Mouse (Mus musculus) ES-E14 (cell line): ENCODE measurements around the gene Slc35d1. TPM values are rescaled to one million over a fixed set of nuclear protein-coding genes. Genes with fewer than 3 reads are reported as not detected.

ENCODE experiments used
- DNase-seq: peaks from one replicate; pipeline ENCODE4 v3.0.0-alpha.2; 2013; ENCODE audit warnings: low read depth, low spot score
- H3K27ac ChIP-seq: 2 replicates; pipeline ENCODE4 v1.5.1; 2012; ENCODE audit warnings: low read depth, mild to moderate bottlenecking, low read length, moderate library complexity, mixed read lengths; ENCODE audit not compliant: poor library complexity, insufficient read depth, severe bottlenecking
- H3K36me3 ChIP-seq: 2 replicates; pipeline ENCODE4 v1.6.1; 2012; ENCODE audit warnings: mild to moderate bottlenecking, low read length, moderate library complexity, mixed read lengths; ENCODE audit not compliant: control insufficient read depth, poor library complexity, insufficient read depth, severe bottlenecking
- H3K4me1 ChIP-seq, 2 experiments: fragments of 150-350 bp in 1 of 2; sonication (generic) in 1 of 2; 2 replicates each; pipeline ENCODE4 v1.6.1; 2012; ENCODE audit warnings: low read length in 2 of 2, mild to moderate bottlenecking in 1 of 2, mixed read lengths in 1 of 2; ENCODE audit not compliant: control insufficient read depth in 2 of 2, insufficient read depth in 2 of 2, poor library complexity in 1 of 2
- H3K4me3 ChIP-seq, 2 experiments: fragments of 150-350 bp in 1 of 2; sonication (generic) in 1 of 2; 2 replicates each; pipeline ENCODE4 v1.5.1; 2012; ENCODE audit warnings: low read length in 2 of 2, low read depth in 1 of 2, mild to moderate bottlenecking in 1 of 2, mixed read lengths in 1 of 2; ENCODE audit not compliant: insufficient read depth in 1 of 2, poor library complexity in 1 of 2, severe bottlenecking in 1 of 2
- H3K9ac ChIP-seq: 2 replicates; pipeline ENCODE4 v1.6.1; 2012; ENCODE audit warnings: low read depth, mild to moderate bottlenecking, low read length, mixed read lengths; ENCODE audit not compliant: poor library complexity, insufficient read depth, severe bottlenecking
- H3K9me3 ChIP-seq: fragments of 150-350 bp; sonication (generic); 2 replicates; pipeline ENCODE4 v1.6.1; 2012; ENCODE audit warnings: low read depth, mild to moderate bottlenecking, low read length; ENCODE audit not compliant: control insufficient read depth, insufficient read depth
- CHD2 ChIP-seq: IDR thresholded peaks from 2 replicates; pipeline ENCODE4 v1.6.1; 2014; ENCODE audit warnings: mild to moderate bottlenecking, low read depth, low read length, inconsistent platforms
- HCFC1 ChIP-seq: IDR thresholded peaks from 2 replicates; pipeline ENCODE4 v1.6.1; 2012; ENCODE audit warnings: low read length, inconsistent platforms, borderline replicate concordance; ENCODE audit not compliant: insufficient read depth
- MAFK ChIP-seq: IDR thresholded peaks from 2 replicates; pipeline ENCODE4 v1.6.1; 2014; ENCODE audit warnings: mild to moderate bottlenecking, low read depth, low read length, inconsistent platforms; ENCODE audit not compliant: insufficient read depth
- ZC3H11A ChIP-seq: IDR thresholded peaks from 2 replicates; pipeline ENCODE4 v1.6.1; 2012; ENCODE audit warnings: low read depth, mild to moderate bottlenecking, inconsistent platforms, low read length, borderline replicate concordance
- ZNF384 ChIP-seq: IDR thresholded peaks from 2 replicates; pipeline ENCODE4 v1.6.1; 2012; ENCODE audit warnings: low read depth, low read length, inconsistent platforms
- in situ Hi-C, 2 experiments: fragments of 600-800 bp; cut with MboI; formaldehyde crosslinking; loops; one replicate each; pipeline ENCODE4 v1.15.1; 2025; ENCODE audit warnings: low sequenced_read_pairs in 2 of 2, inconsistent platforms in 1 of 2; ENCODE audit not compliant: unreplicated experiment in 2 of 2
- total RNA-seq: library from RNA; depleted of rRNA; stranded (reverse); fragments of 300-350 nt; gene quantifications from 2 replicates; pipeline ENCODE4 v1.2.3, GENCODE M21; 2012

Slc35d1 gene
- total RNA-seq, 1 experiment: 13.0 TPM

DNA sequence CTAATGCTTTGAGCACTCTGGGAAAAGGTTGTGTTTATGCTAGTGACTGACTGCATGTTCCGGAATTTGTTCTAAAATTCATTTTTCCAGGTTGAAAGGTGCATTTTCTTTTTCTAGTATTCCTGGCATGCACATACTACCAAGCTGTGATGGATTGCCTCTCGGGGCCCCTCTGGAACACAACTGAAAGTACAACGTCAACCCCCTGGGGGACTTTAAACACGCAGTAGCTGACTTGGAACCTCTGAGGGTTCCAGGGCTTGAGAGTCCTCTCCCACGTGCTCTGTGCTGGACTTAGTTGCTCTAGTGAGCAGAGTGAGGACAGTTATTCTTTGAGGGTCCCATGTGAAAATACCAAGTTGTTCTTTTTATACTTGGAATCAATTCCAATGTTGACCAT, 63.0 kb downstream of the Slc35d1 start:
- no peak for TF ChIP-seq ZC3H11A
- no peak for TF ChIP-seq MAFK
- Histone ChIP-seq H3K4me3 (no peak overlapping the region), H3K36me3 (peaks cover 13% of the 10 kb centered on the region), H3K4me1 (no peaks in the 10 kb centered on the region), H3K9ac (no peak overlapping the region), H3K27ac (no peak overlapping the region), H3K9me3 (no peaks in the 10 kb centered on the region)
- no peak for DNase-seq
- in situ Hi-C loops: no loop called here

DNA sequence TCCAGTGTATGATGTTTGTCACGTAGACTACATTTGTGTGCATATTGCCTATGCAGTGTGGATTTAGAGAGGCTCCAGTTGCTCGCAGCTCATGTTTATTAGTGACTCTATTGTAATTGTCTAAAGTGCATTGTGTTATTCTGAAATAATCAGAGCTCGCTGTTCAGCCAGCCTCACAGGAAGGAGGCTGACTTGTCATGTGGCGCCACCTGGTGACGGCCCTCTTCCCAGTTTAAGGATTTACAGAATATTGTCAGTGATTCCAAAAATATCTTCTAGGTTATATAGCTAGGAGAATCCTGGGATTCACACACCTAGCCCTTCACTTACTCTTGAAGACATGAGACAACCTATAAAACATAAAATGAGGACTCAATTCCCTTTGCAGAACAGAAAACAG, 68.6 kb downstream of the Slc35d1 start:
- Histone ChIP-seq H3K4me1 (no peaks in the 10 kb centered on the region), H3K4me3 (no peak overlapping the region), H3K9me3 (no peaks in the 10 kb centered on the region), H3K27ac (no peak overlapping the region), H3K9ac (no peak overlapping the region), H3K36me3 (peaks cover 13% of the 10 kb centered on the region)
- DNase-seq: peak; percentile 38
- in situ Hi-C loops: no loop called here
- no peak for TF ChIP-seq HCFC1
- no peak for TF ChIP-seq ZNF384
- TF ChIP-seq CHD2: no peak
- TF ChIP-seq MAFK: no peak
- TF ChIP-seq ZC3H11A: no peak

DNA sequence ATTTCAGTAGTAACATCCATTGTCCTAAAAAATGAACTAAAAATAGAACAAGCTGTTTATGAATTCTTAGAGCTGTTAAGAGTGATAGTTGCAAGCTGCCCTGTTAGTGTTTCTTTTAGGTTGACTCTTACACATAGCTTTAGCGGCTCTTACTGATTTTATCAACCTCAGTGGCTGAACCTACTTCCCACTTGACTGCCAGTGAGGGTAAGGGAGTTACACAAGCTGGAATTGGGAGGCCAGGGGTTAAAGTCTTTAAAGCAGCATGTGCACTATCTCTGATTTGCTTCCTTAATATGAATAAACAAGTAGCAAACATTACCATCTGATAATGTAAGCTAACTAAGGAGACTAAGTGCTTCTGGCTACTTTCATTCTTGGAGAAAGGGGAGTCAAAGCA, 78.0 kb downstream of the Slc35d1 start:
- Histone ChIP-seq H3K4me3 (no peak overlapping the region), H3K9me3 (no peaks in the 10 kb centered on the region), H3K9ac (no peak overlapping the region), H3K4me1 (no peaks in the 10 kb centered on the region), H3K36me3 (peaks cover 3% of the 10 kb centered on the region), H3K27ac (no peak overlapping the region)
- no peak for DNase-seq
- TF ChIP-seq MAFK (no peak), ZC3H11A (no peak), CHD2 (no peak), HCFC1 (no peak), ZNF384 (no peak)
- in situ Hi-C loops: no loop called here

DNA sequence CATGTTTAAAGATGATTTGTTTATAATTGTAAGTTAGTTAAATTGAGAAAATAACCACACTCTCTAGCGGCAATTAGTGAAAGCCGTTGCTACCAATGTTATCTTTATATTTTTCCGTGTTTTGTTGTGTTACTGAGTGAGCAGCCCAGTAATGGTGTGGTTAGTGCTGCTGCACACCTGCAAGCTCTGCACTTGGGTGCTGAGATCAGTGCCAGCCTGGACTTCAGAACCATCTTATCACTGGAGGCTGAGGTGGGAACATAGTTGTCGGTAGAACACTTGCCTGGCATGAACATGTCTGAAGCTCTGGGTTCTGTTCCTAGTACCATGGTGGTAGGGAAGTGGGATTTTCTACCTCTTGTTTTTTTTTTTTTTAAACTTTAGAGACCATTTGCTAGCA, 88.4 kb downstream of the Slc35d1 start:
- DNase-seq: no peak
- Histone ChIP-seq H3K4me1 (no peaks in the 10 kb centered on the region), H3K9me3 (no peaks in the 10 kb centered on the region), H3K27ac (no peak overlapping the region), H3K4me3 (no peak overlapping the region), H3K36me3 (no peaks in the 10 kb centered on the region), H3K9ac (no peak overlapping the region)
- in situ Hi-C loops: no loop called here
- TF ChIP-seq CHD2 (no peak), ZC3H11A (no peak), HCFC1 (no peak), ZNF384 (no peak), MAFK (no peak)

DNA sequence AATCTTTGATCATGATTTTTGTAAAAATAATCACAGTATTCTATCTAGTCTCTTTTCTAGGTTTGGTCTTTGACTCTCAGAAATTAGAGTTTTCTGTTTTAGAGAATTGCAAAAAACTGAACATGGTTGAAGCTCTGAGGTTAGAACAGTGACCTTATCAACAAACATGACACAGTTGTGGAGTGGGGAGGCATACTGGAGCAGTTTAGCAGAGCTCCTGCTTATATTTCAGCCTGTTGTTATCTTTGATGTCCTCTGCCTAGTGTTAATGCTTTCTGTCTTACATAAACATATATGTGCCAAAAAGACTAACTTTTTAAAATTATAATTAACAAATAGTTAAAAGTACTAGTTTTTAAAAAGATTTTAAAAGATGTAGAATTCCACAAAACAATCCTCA, 91.4 kb downstream of the Slc35d1 start:
- Histone ChIP-seq H3K36me3 (no peaks in the 10 kb centered on the region), H3K9ac (no peak overlapping the region), H3K9me3 (no peaks in the 10 kb centered on the region), H3K4me3 (no peak overlapping the region), H3K27ac (no peak overlapping the region), H3K4me1 (peaks cover 2 to 6% of the 10 kb centered on the region in 2 experiments; a peak in 3 of 4 replicates)
- no peak for TF ChIP-seq ZNF384
- no peak for TF ChIP-seq HCFC1
- TF ChIP-seq ZC3H11A: no peak
- no peak for TF ChIP-seq CHD2
- no peak for TF ChIP-seq MAFK
- DNase-seq: no peak
- in situ Hi-C loops: no loop called here
